Mouse (Mus musculus) thymus, adult 2 months (tissue): Measurements from ENCODE around the gene Zfp93. TPM values are rescaled to one million over a fixed set of nuclear protein-coding genes. Genes with fewer than 3 reads are reported as not detected.

Source experiments
- DNase-seq: peaks from one replicate; pipeline ENCODE4 v3.0.0; 2021
- H3K27ac ChIP-seq: fragments of 200-500 bp; 2 replicates; pipeline ENCODE4 v1.5.1; 2012; ENCODE audit warnings: low read length, control low read depth; ENCODE audit not compliant: control insufficient read depth, insufficient read depth
- H3K27me3 ChIP-seq: fragments of 200-500 bp; 2 replicates; pipeline ENCODE4 v1.6.1; 2012; ENCODE audit warnings: mild to moderate bottlenecking, low read length, moderate library complexity, mixed read lengths; ENCODE audit not compliant: control insufficient read depth, insufficient read depth
- H3K36me3 ChIP-seq: fragments of 200-500 bp; 2 replicates; pipeline ENCODE4 v1.6.1; 2012; ENCODE audit warnings: mild to moderate bottlenecking, low read length, moderate library complexity; ENCODE audit not compliant: control insufficient read depth, insufficient read depth
- H3K4me1 ChIP-seq: fragments of 200-500 bp; replicated peaks from 2 replicates; pipeline ENCODE4 v1.6.1; 2012; ENCODE audit warnings: low read length; ENCODE audit not compliant: control insufficient read depth, insufficient read depth
- H3K4me3 ChIP-seq: fragments of 200-500 bp; 2 replicates; pipeline ENCODE4 v1.5.1; 2012; ENCODE audit warnings: mild to moderate bottlenecking, low read length, control low read depth, moderate library complexity; ENCODE audit not compliant: control insufficient read depth, insufficient read depth
- CTCF ChIP-seq: fragments of 200-500 bp; IDR thresholded peaks from 2 replicates; pipeline ENCODE4 v1.5.1; 2012; ENCODE audit warnings: mild to moderate bottlenecking, control low read depth, low read length, moderate library complexity, borderline replicate concordance; ENCODE audit not compliant: control insufficient read depth, poor library complexity, insufficient read depth; ENCODE audit errors: extremely low read depth
- POLR2A ChIP-seq: fragments of 200-500 bp; IDR thresholded peaks from 2 replicates; pipeline ENCODE4 v1.6.1; 2012; ENCODE audit warnings: mild to moderate bottlenecking, low read length, control low read depth, moderate library complexity; ENCODE audit not compliant: control insufficient read depth, poor library complexity, insufficient read depth; ENCODE audit errors: extremely low read depth
- WGBS: fragments of 180-500 bp; shearing (Covaris S2); methylation state at CpG from one replicate; pipeline ENCODE4 v1.1.7; 2018; 5-methylcytosine and 5-hydroxymethylcytosine counted together
- polyA plus RNA-seq: library from polyadenylated mRNA; depleted of rRNA; stranded (reverse); fragments of >200 nt; gene quantifications from 2 replicates; pipeline ENCODE4 v1.2.3, GENCODE M21; 2012

The Zfp93 gene
- polyA plus RNA-seq, 1 experiment, result 1.7 TPM

GRCm38 (mm10) chr7:24315726-24316566 lies 45.7 kb downstream of the Zfp93 start:
- H3K27ac ChIP-seq, result peak overlapping the region; percentile 1; the same call in 1 of the 2 replicates
- peak overlapping the region; percentile 63 for H3K4me3 ChIP-seq
- WGBS, result 35% methylated on average over 29 of the region's 29 CpGs
- H3K36me3 ChIP-seq, result no peaks in the 10 kb centered on the region
- TF ChIP-seq CTCF, result no peak
- no peak for TF ChIP-seq POLR2A
- no peaks in the 10 kb centered on the region for H3K27me3 ChIP-seq
- no peak for DNase-seq
- H3K4me1 ChIP-seq, result peaks cover 5% of the 10 kb centered on the region

GRCm38 (mm10) chr7:24316567-24317092 lies 46.4 kb downstream of the Zfp93 start, which contains the start of gene Zfp94:
Zfp94 (minus strand) TSS chr7:24316666.
- peak; percentile 94 for DNase-seq
- no peaks in the 10 kb centered on the region for H3K36me3 ChIP-seq
- H3K27me3 ChIP-seq, result no peaks in the 10 kb centered on the region
- peak within 1 kb of the TSS; percentile 87 for H3K27ac ChIP-seq
- peak within 1 kb of the TSS; percentile 63 for H3K4me3 ChIP-seq
- peaks cover 5% of the 10 kb centered on the region for H3K4me1 ChIP-seq
- under 1% methylated on average over 33 of the region's 33 CpGs for WGBS
- 0 out of 2 replicates have a peak, but pooled peaks have one; percentile 42 for TF ChIP-seq CTCF
- TF ChIP-seq POLR2A, result no peak

- H3K4me1 ChIP-seq, result peaks cover 5% of the 10 kb centered on the region
- no peak for DNase-seq
- no peaks in the 10 kb centered on the region for H3K36me3 ChIP-seq
- no peak overlapping the region for H3K4me3 ChIP-seq
- H3K27me3 ChIP-seq, result no peaks in the 10 kb centered on the region
- TF ChIP-seq POLR2A (no peak), CTCF (no peak)
- WGBS, result 22% methylated on average over 6 of the region's 6 CpGs
- H3K27ac ChIP-seq, result no peak overlapping the region
These were observed 48.7 kb downstream of the Zfp93 start for GRCm38 (mm10) chr7:24318942-24319341.

GRCm38 (mm10) chr7:24322593-24322992 lies 52.4 kb downstream of the Zfp93 start:
- 88% methylated on average over 4 of the region's 4 CpGs for WGBS
- no peak for TF ChIP-seq POLR2A
- TF ChIP-seq CTCF, result no peak
- no peak for DNase-seq
- Histone ChIP-seq H3K27ac (no peak overlapping the region), H3K4me1 (no peaks in the 10 kb centered on the region), H3K36me3 (no peaks in the 10 kb centered on the region), H3K4me3 (no peak overlapping the region), H3K27me3 (no peaks in the 10 kb centered on the region)

- Histone ChIP-seq H3K27me3 (no peaks in the 10 kb centered on the region), H3K27ac (no peak overlapping the region), H3K4me3 (no peak overlapping the region), H3K36me3 (no peaks in the 10 kb centered on the region), H3K4me1 (no peaks in the 10 kb centered on the region)
- TF ChIP-seq CTCF (no peak), POLR2A (no peak)
- DNase-seq, result no peak
- WGBS, result 96% methylated on average over 6 of the region's 6 CpGs
These were observed 55.0 kb downstream of the Zfp93 start for GRCm38 (mm10) chr7:24325197-24325596.

- H3K4me3 ChIP-seq, result no peak overlapping the region
- H3K36me3 ChIP-seq, result no peaks in the 10 kb centered on the region
- no peaks in the 10 kb centered on the region for H3K4me1 ChIP-seq
- WGBS, result 39% methylated on average over 13 of the region's 13 CpGs
- no peak overlapping the region for H3K27ac ChIP-seq
- TF ChIP-seq CTCF (no peak), POLR2A (no peak)
- DNase-seq, result no peak
- no peaks in the 10 kb centered on the region for H3K27me3 ChIP-seq
These were observed 55.5 kb downstream of the Zfp93 start for GRCm38 (mm10) chr7:24325675-24326128.
